Mouse (Mus musculus): ENCODE results near the gene Nr1d1.

- no peak for TF ChIP-seq CTCF (IDR thresholded peaks at IDR 0.05; ENCODE audit: low read depth, low read length)
- no peak for TF ChIP-seq GATA1 (IDR thresholded peaks at IDR 0.05; ENCODE audit: borderline replicate concordance, low read length)
Measured at GRCm38 (mm10) chr11:98787229-98787628, 12.1 kb upstream of the Nr1d1 start.
